Mouse (Mus musculus): ENCODE measurements at regions not wholly inside any gene's neighbourhood (a gene's known extent, or its start where the extent isn't known, plus 50 kb on each side); places are given as distances from the start of the nearest gene placed in this dataset.

DNA sequence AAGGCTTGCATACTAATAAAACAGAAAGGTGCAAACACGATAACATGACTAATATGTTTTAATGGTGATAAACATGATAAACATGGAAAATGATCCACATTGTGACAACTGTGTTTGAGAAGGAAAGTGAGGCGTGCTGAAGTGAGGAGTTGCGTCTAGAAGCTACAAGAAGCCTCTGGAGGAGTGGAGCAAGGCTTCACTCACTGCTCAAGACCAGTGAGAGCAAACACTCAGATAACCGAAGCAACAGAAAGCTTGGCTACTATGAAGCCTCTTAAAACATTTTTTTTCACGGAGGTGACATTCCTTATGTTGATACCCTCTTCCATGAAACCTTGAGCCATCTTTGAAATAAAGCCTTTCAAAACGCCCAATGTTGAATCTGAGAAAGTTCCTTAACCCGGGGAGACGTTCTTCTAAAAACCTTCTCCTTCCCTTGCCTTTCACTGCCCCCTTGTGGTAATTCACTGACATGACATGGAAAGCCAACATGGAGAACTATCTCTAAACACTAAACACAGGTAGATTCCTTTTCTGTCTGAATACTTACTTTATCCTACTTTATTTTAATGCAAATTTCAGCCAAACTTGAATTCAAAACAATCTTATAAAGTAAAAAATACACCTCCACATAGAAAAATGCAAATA, 128.6 kb downstream of the Cenpc1 start:
- no peak for TF ChIP-seq CTCF (IDR thresholded peaks at IDR 0.05; ENCODE audit: low read depth, low read length)
- TF ChIP-seq POLR2A (IDR thresholded peaks at IDR 0.05; ENCODE audit: borderline replicate concordance, low read depth, low read length) = no peak
